Mouse (Mus musculus) B cell, adult 67 days (primary cell): ENCODE data around the gene Six2. TPM values are rescaled to one million over a fixed set of nuclear protein-coding genes. Genes with fewer than 3 reads are reported as not detected.

ENCODE experiments used
- total RNA-seq, 2 experiments: library from RNA; stranded (reverse); gene quantifications; 4 replicates each; pipeline ENCODE4 v1.2.4; 2023

Six2 gene
- total RNA-seq = not detected

DNA sequence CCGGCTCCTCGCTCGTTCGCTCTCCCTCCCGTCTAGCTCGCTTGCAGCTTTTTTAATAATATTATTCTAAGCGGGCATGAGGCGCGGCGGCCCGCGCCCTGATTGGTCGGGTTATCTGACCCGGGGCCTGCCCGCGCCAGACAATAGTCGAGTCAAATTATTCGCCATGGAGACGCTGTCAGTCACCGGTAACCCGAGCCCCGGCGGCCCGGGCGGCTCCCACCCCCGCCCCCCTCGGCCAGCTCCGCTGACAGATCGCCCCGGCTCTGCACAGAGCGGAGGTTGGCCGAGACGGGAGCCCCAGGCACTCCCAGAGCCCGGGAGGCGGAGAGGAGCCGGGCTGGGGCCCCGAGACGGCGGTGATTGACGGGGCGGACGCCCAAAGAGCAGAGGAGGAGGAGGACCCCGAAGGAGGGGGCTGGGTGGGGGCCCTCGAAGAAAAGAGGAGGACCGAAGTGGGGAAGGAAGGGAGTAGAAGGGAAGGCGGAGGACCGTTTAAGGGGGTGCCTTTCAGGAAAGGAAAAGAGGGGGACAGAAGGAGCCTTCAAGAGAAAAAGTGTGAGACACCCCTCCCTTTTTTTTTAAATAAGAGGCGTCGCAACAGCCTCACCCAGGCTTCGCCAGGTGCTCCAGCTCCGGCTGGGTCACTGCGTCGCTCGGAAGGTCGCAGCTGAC is at the start of gene Six2:
Six2 (minus strand) TSS at position 39 of the 675 bp plus-strand sequence.

Other genes with a start within 250 kb of the Six2 start
- not detected for gene Six3, start 74.7 kb downstream of the Six2 start, total RNA-seq